Comparison of ENCODE assay signal across 8 mouse cellular contexts in the genomic region with DNA sequence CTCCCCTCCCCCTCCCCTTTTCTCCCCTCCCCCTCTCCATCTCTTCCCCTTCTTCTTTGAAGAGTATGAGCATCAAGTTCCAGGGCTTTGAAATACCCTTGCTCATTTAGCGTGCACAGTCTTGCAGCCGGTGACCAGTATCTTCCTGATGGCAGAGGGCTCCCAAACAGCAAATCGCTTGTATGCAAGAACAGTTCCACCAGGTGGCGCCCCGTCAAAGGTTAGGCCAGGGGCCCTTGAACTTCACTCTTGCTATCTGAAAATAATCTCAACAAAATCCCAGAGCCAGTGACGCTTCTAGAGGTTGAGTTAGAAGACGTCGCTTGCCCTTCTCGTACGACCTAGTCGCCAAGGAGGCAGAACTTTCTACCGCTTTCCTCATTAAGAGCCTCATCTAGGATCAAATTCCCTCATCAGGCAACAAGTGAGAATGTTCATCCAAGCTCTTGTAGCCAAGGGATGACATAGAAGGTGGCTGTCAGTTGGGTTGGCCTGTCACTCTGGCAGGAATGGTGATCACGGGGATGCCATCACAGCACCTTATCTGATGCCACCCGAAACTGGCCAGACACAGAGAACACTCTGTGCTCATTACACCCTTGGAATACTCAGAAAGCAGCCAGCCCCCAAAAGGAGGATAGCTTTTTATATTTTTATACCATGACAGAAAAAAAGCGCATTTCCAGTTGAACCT.
DNase-seq lines count a peak whose midpoint lies in the region; ATAC-seq lines count a peak whose summit lies in the region.

No protein-coding gene starts in this region.

- ATAC-seq in megakaryocyte progenitor cell, adult 5-6 weeks (replicated peaks; ENCODE audit: poor library complexity), result peak; percentile 97

- peak; percentile 91 for DNase-seq in MN1 (ENCODE audit: low spot score)
- peak; percentile 47 for DNase-seq in c-Kit-positive CD71-positive TER-119-positive erythroid progenitor cells, embryonic 14.5 days (ENCODE audit: low spot score)
- DNase-seq in frontal cortex, postnatal 10 days (ENCODE audit: low spot score in 2 of 2), result peak; percentile 35 to 74
- DNase-seq in induced T-regulatory cell, adult 2 months (ENCODE audit: low read depth), result peak; percentile 87
- DNase-seq in left cerebral cortex, adult 18-20 months (ENCODE audit: low spot score in 2 of 2), result peak; percentile 84 to 90
- DNase-seq in right cerebral cortex, postnatal 25 days, result peak; percentile 61
- DNase-seq in urinary bladder, postnatal 4 days (ENCODE audit: low spot score in 2 of 2), result peak; percentile 56 to 90

Comparison
In these comparisons a context has a peak if more than half of its experiments do, and no peak if none do; other contexts are left out.
1. Peak in every context shown above with its lines: DNase-seq and ATAC-seq.